Mouse (Mus musculus): ENCODE measurements around the gene Zbtb14. TPM values are rescaled to one million over a fixed set of nuclear protein-coding genes. Genes with fewer than 3 reads are reported as not detected.

Zbtb14 gene
- polyA plus RNA-seq, 1 experiment from 2014 or later: 32.2 TPM

GRCm38 (mm10) chr17:69397163-69397562 lies 14.3 kb downstream of the Zbtb14 start:
- Histone ChIP-seq H3K9me3 (replicated peaks; ENCODE audit: control insufficient read depth, low read length, poor library complexity, severe bottlenecking) (no peaks in the 10 kb centered on the region), H3K36me3 (ENCODE audit: control insufficient read depth, insufficient read depth, low read length) (no peaks in the 10 kb centered on the region), H3K27ac (ENCODE audit: low read length) (no peak overlapping the region), H3K4me1 (ENCODE audit: control insufficient read depth, insufficient read depth, low read length) (no peaks in the 10 kb centered on the region), H3K4me3 (ENCODE audit: low read depth, low read length) (no peak overlapping the region), H3K9ac (ENCODE audit: low read depth, low read length) (no peak overlapping the region), H3K4me2 (ENCODE audit: low read length) (no peak overlapping the region), H3K27me3 (ENCODE audit: control insufficient read depth, insufficient read depth, low read depth, low read length) (no peaks in the 10 kb centered on the region)
- no peak for ATAC-seq
- WGBS: 63% methylated on average over 5 of the region's 5 CpGs

- H3K27me3 ChIP-seq (ENCODE audit: control insufficient read depth, insufficient read depth, low read depth, low read length): no peaks in the 10 kb centered on the region
- no peak overlapping the region for H3K27ac ChIP-seq (ENCODE audit: low read length)
- no peak overlapping the region for H3K4me2 ChIP-seq (ENCODE audit: low read length)
- H3K9ac ChIP-seq (ENCODE audit: low read depth, low read length): no peak overlapping the region
- no peaks in the 10 kb centered on the region for H3K4me1 ChIP-seq (ENCODE audit: control insufficient read depth, insufficient read depth, low read length)
- H3K36me3 ChIP-seq (ENCODE audit: control insufficient read depth, insufficient read depth, low read length): no peaks in the 10 kb centered on the region
- H3K9me3 ChIP-seq (replicated peaks; ENCODE audit: control insufficient read depth, low read length, poor library complexity, severe bottlenecking): no peaks in the 10 kb centered on the region
- no peak for ATAC-seq
- no peak overlapping the region for H3K4me3 ChIP-seq (ENCODE audit: low read depth, low read length)
These were observed 15.2 kb downstream of the Zbtb14 start for GRCm38 (mm10) chr17:69398092-69398491.

- H3K4me3 ChIP-seq (ENCODE audit: low read depth, low read length): no peak overlapping the region
- H3K9me3 ChIP-seq (replicated peaks; ENCODE audit: control insufficient read depth, low read length, poor library complexity, severe bottlenecking): no peaks in the 10 kb centered on the region
- H3K9ac ChIP-seq (ENCODE audit: low read depth, low read length): no peak overlapping the region
- H3K4me1 ChIP-seq (ENCODE audit: control insufficient read depth, insufficient read depth, low read length): no peaks in the 10 kb centered on the region
- H3K4me2 ChIP-seq (ENCODE audit: low read length): no peak overlapping the region
- WGBS: 65% methylated on average over 2 of the region's 2 CpGs
- H3K27me3 ChIP-seq (ENCODE audit: control insufficient read depth, insufficient read depth, low read depth, low read length): no peaks in the 10 kb centered on the region
- no peaks in the 10 kb centered on the region for H3K36me3 ChIP-seq (ENCODE audit: control insufficient read depth, insufficient read depth, low read length)
- H3K27ac ChIP-seq (ENCODE audit: low read length): no peak overlapping the region
- no peak for ATAC-seq
These were observed 18.3 kb downstream of the Zbtb14 start for GRCm38 (mm10) chr17:69401146-69401545.

GRCm38 (mm10) chr17:69416163-69416562 lies 33.3 kb downstream of the Zbtb14 start:
- Histone ChIP-seq H3K4me1 (ENCODE audit: control insufficient read depth, insufficient read depth, low read length) (peaks cover 6% of the 10 kb centered on the region), H3K27me3 (ENCODE audit: control insufficient read depth, insufficient read depth, low read depth, low read length) (no peaks in the 10 kb centered on the region), H3K27ac (ENCODE audit: low read length) (no peak overlapping the region), H3K36me3 (ENCODE audit: control insufficient read depth, insufficient read depth, low read length) (no peaks in the 10 kb centered on the region), H3K9me3 (replicated peaks; ENCODE audit: control insufficient read depth, low read length, poor library complexity, severe bottlenecking) (no peaks in the 10 kb centered on the region), H3K4me3 (ENCODE audit: low read depth, low read length) (peak overlapping the region; percentile 83; the same call in 1 of the 2 replicates), H3K9ac (ENCODE audit: low read depth, low read length) (no peak overlapping the region), H3K4me2 (ENCODE audit: low read length) (peak overlapping the region; percentile 84)
- no peak for ATAC-seq

- Histone ChIP-seq H3K36me3 (ENCODE audit: control insufficient read depth, insufficient read depth, low read length) (no peaks in the 10 kb centered on the region), H3K4me3 (ENCODE audit: low read depth, low read length) (peak overlapping the region; percentile 83), H3K4me2 (ENCODE audit: low read length) (peak overlapping the region; percentile 84), H3K9me3 (replicated peaks; ENCODE audit: control insufficient read depth, low read length, poor library complexity, severe bottlenecking) (no peaks in the 10 kb centered on the region), H3K9ac (ENCODE audit: low read depth, low read length) (peak overlapping the region; percentile 90), H3K4me1 (ENCODE audit: control insufficient read depth, insufficient read depth, low read length) (peaks cover 6% of the 10 kb centered on the region), H3K27ac (ENCODE audit: low read length) (peak overlapping the region; percentile 97), H3K27me3 (ENCODE audit: control insufficient read depth, insufficient read depth, low read depth, low read length) (no peaks in the 10 kb centered on the region)
- WGBS: under 1% methylated on average over 53 of the region's 56 CpGs
- ATAC-seq: peak; percentile 100
These were observed 34.2 kb downstream of the Zbtb14 start for GRCm38 (mm10) chr17:69416920-69417661.

- Histone ChIP-seq H3K9ac (ENCODE audit: low read depth, low read length) (peak overlapping the region; percentile 90), H3K4me2 (ENCODE audit: low read length) (peak overlapping the region; percentile 71), H3K36me3 (ENCODE audit: control insufficient read depth, insufficient read depth, low read length) (no peaks in the 10 kb centered on the region), H3K27me3 (ENCODE audit: control insufficient read depth, insufficient read depth, low read depth, low read length) (no peaks in the 10 kb centered on the region), H3K4me1 (ENCODE audit: control insufficient read depth, insufficient read depth, low read length) (peaks cover 6% of the 10 kb centered on the region), H3K4me3 (ENCODE audit: low read depth, low read length) (peak overlapping the region; percentile 83), H3K27ac (ENCODE audit: low read length) (peak overlapping the region; percentile 97), H3K9me3 (replicated peaks; ENCODE audit: control insufficient read depth, low read length, poor library complexity, severe bottlenecking) (no peaks in the 10 kb centered on the region)
- 4% methylated on average over 26 of the region's 26 CpGs for WGBS
- ATAC-seq: peak; percentile 49; the same call in 1 of the 2 replicates
These were observed 35.0 kb downstream of the Zbtb14 start for GRCm38 (mm10) chr17:69417724-69418373.

- Histone ChIP-seq H3K27ac (ENCODE audit: low read length) (no peak overlapping the region), H3K27me3 (ENCODE audit: control insufficient read depth, insufficient read depth, low read depth, low read length) (no peaks in the 10 kb centered on the region), H3K9ac (ENCODE audit: low read depth, low read length) (no peak overlapping the region), H3K9me3 (replicated peaks; ENCODE audit: control insufficient read depth, low read length, poor library complexity, severe bottlenecking) (no peaks in the 10 kb centered on the region), H3K4me1 (ENCODE audit: control insufficient read depth, insufficient read depth, low read length) (peaks cover 6% of the 10 kb centered on the region), H3K36me3 (ENCODE audit: control insufficient read depth, insufficient read depth, low read length) (no peaks in the 10 kb centered on the region), H3K4me3 (ENCODE audit: low read depth, low read length) (no peak overlapping the region), H3K4me2 (ENCODE audit: low read length) (no peak overlapping the region)
- WGBS: 2% methylated on average over 1 of the region's 1 CpGs
- no peak for ATAC-seq
These were observed 38.7 kb downstream of the Zbtb14 start for GRCm38 (mm10) chr17:69421592-69421991.

GRCm38 (mm10) chr17:69437836-69438235 lies 55.0 kb downstream of the Zbtb14 start:
- Histone ChIP-seq H3K4me3 (ENCODE audit: low read depth, low read length) (no peak overlapping the region), H3K4me2 (ENCODE audit: low read length) (no peak overlapping the region), H3K9me3 (replicated peaks; ENCODE audit: control insufficient read depth, low read length, poor library complexity, severe bottlenecking) (no peaks in the 10 kb centered on the region), H3K9ac (ENCODE audit: low read depth, low read length) (no peak overlapping the region), H3K36me3 (ENCODE audit: control insufficient read depth, insufficient read depth, low read length) (no peaks in the 10 kb centered on the region), H3K27ac (ENCODE audit: low read length) (no peak overlapping the region), H3K4me1 (ENCODE audit: control insufficient read depth, insufficient read depth, low read length) (peaks cover 9% of the 10 kb centered on the region; the same call in 1 of the 2 replicates), H3K27me3 (ENCODE audit: control insufficient read depth, insufficient read depth, low read depth, low read length) (peaks cover 35% of the 10 kb centered on the region)
- 76% methylated on average over 5 of the region's 5 CpGs for WGBS
- no peak for ATAC-seq

- Histone ChIP-seq H3K36me3 (ENCODE audit: control insufficient read depth, insufficient read depth, low read length) (no peaks in the 10 kb centered on the region), H3K9ac (ENCODE audit: low read depth, low read length) (no peak overlapping the region), H3K9me3 (replicated peaks; ENCODE audit: control insufficient read depth, low read length, poor library complexity, severe bottlenecking) (no peaks in the 10 kb centered on the region), H3K27me3 (ENCODE audit: control insufficient read depth, insufficient read depth, low read depth, low read length) (peaks cover 35% of the 10 kb centered on the region), H3K4me3 (ENCODE audit: low read depth, low read length) (peak overlapping the region; percentile 69), H3K4me2 (ENCODE audit: low read length) (peak overlapping the region; percentile 99), H3K4me1 (ENCODE audit: control insufficient read depth, insufficient read depth, low read length) (peaks cover 9% of the 10 kb centered on the region; the same call in 1 of the 2 replicates), H3K27ac (ENCODE audit: low read length) (no peak overlapping the region)
- no peak for ATAC-seq
- 36% methylated on average over 14 of the region's 14 CpGs for WGBS
These were observed 55.6 kb downstream of the Zbtb14 start for GRCm38 (mm10) chr17:69438486-69438885.

Measured in midbrain, embryonic 16.5 days (tissue).